Mouse (Mus musculus): Measurements from ENCODE around the gene Mrpl40. TPM values are rescaled to one million over a fixed set of nuclear protein-coding genes. Genes with fewer than 3 reads are reported as not detected.

The Mrpl40 gene
- total RNA-seq, 2 experiments from 2014 or later = 32.7 to 33.9 TPM

DNA sequence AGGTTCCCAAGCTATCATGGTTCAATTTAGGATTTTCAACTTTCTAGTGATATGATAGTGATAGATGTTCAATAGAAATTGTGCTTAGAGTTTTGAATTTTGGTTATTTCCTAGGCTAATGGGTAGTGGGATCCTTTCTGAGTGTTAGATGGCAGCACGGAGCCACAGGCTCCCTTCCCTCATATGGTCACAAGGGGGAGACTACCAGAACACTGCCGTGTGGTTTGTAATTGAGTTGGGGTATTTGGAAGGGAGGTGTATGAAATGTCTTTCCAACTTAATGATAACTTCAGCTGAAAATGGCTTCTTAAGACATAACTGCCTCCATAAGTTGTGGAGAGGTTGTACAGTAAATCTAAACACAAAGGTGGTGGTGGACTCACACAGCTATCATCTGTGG lies 43.2 kb downstream of the Mrpl40 start:
- DNase-seq (ENCODE audit: extremely low spot score in 1 of 2, low spot score in 1 of 2) = no peak

DNA sequence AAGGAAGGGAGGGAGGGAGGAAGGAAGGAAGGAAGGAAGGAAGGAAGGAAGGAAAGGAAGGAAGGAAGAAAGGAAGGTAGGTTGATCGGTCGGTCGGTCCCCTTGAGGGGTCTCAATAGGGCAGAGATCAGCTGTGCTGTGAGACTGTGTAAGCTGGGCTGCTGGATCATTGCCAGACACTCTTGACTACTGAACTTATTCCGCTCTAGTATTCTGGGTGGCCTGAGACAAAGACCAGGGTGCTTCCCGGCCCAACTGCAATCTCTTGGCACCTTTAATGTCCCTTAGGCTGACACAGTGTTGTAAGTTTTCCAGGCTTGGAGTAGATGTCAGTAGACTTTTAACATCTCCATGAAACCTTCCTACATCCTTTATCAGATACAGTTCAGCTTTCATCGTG lies 47.6 kb downstream of the Mrpl40 start:
- no peak for DNase-seq (ENCODE audit: extremely low spot score in 1 of 2, low spot score in 1 of 2)

DNA sequence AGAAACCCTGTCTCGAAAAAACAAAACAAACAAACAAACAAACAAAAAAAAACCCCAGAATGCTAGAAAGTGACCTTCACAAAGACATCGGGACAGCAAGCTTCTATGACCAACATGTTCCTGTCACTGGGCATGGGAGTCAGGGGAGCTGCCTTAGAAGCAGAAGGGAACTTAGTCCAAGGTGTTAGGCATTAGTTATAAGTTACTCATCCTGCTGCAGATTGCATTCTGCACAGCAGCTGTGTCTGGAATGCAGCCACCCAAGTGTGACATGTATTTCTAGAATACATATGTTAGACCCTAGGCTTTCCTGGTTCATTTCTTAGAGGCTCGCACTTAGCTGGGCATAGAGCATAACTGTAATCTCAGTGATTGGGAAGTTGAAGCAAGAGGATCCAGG lies 48.0 kb downstream of the Mrpl40 start:
- no peak for DNase-seq (ENCODE audit: extremely low spot score in 1 of 2, low spot score in 1 of 2)

DNA sequence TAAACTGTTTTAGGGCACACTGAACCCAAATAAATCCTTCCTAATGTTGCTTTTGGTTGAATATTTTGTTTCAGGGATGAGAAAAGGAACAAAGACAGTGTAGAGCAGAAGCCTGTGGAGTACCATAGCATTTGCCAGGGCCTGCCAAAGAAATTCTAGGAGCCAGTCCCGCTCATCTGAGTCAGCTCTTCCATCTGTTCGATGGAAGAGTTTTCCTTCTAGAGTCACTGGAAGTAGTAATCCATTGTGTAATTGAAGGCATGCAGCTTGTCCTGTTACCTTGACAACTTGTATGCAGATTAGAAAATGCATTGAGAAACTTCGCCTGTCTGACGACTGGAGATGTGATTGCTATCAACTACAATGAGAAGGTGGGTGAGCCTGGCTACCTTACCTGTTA lies 53.7 kb downstream of the Mrpl40 start:
- no peak for DNase-seq (ENCODE audit: extremely low spot score in 1 of 2, low spot score in 1 of 2)

DNA sequence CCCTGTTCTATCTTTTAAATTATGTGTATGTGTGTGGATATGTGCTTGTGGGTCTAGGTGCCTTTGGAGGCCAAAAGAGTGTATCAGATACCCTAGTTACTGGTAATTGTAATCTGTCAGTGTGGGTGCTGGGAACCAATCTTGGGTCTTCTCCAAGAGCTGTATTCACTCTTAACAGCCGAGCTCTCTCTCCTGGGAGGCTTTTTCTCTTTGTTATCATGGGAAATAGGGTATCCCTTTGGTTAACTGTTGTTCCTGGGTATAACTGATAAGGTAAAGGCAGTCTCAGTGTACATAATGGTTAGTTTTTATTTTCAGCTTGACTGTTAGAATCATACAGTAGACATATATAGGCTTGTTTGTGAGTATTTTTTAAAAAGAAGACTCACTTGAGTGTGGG lies 54.3 kb downstream of the Mrpl40 start:
- no peak for DNase-seq (ENCODE audit: extremely low spot score in 1 of 2, low spot score in 1 of 2)

Other genes starting within 250 kb of the Mrpl40 start
- 100 to 1,000 TPM; 600 to 645 TPM for gene Sept5, start 246.9 kb downstream of the Mrpl40 start, total RNA-seq (2021)
- 10 to 100 TPM; 53.6 to 57.3 TPM for gene Cldn5, start 100.0 kb downstream of the Mrpl40 start, total RNA-seq (2021)
- 100 to 1,000 TPM; 101 to 103 TPM for gene Ufd1, start 65.1 kb downstream of the Mrpl40 start, total RNA-seq (2021)
- 1 to 10 TPM; 1.7 to 1.9 TPM for gene Cdc45, start 64.9 kb downstream of the Mrpl40 start, total RNA-seq (2021)
- 10 to 100 TPM; 23.8 to 28.2 TPM for gene 2510002D24Rik, start 40.3 kb downstream of the Mrpl40 start, total RNA-seq (2021)
- gene Gm28539, start 40.3 kb downstream of the Mrpl40 start, total RNA-seq (2021) = 1 to 10 TPM; 7.7 to 9.8 TPM
- gene Hira, start 175 bp upstream of the Mrpl40 start, total RNA-seq (2021) = 10 to 100 TPM; 75.3 to 83.8 TPM

All from layer of hippocampus, postnatal 25 days (tissue).